Comparison of ENCODE assay signal across 14 mouse cellular contexts in genomic region chr8:78054435-78054834, GRCm38 (mm10).
A peak's percentile ranks its signal among the peaks of the same experiment; 100 is the strongest.
DNase-seq lines count a peak whose midpoint lies in the region; ATAC-seq and TF ChIP-seq lines count a peak whose summit lies in the region.
"Had no signal": no experiment of that assay in that cellular context is flagged by ENCODE, and none has a peak within 500 bp of the region (broad histone marks: within the 10 kb centered on the region; RNA-seq: fewer than 3 reads in every experiment).

No protein-coding gene starts in this region.

- H3K4me3 ChIP-seq in intestine, embryonic 14.5 days (ENCODE audit: low read depth, low read length) = no peak overlapping the region
- H3K4me3 ChIP-seq in intestine, postnatal 0 days (ENCODE audit: low read depth, low read length) = no peak overlapping the region
- H3K4me3 ChIP-seq in midbrain, embryonic 11.5 days (ENCODE audit: low read depth, low read length) = no peak overlapping the region
- no peak overlapping the region for H3K4me3 ChIP-seq in midbrain, embryonic 15.5 days
- no peak overlapping the region for H3K4me3 ChIP-seq in embryonic facial prominence, embryonic 14.5 days (ENCODE audit: low read depth, low read length)
- H3K4me3 ChIP-seq in stomach, embryonic 16.5 days (replicated peaks; ENCODE audit: low read length) = no peak overlapping the region
- H3K4me3 ChIP-seq: megakaryocyte, embryonic 14.5 days; myocyte had no signal

- no peak overlapping the region for H3K9ac ChIP-seq in intestine, embryonic 14.5 days (ENCODE audit: low read length)
- H3K9ac ChIP-seq in intestine, postnatal 0 days (ENCODE audit: low read depth, low read length) = no peak overlapping the region
- no peak overlapping the region for H3K9ac ChIP-seq in midbrain, embryonic 11.5 days (ENCODE audit: low read length)
- no peak overlapping the region for H3K9ac ChIP-seq in midbrain, embryonic 15.5 days
- no peak overlapping the region for H3K9ac ChIP-seq in embryonic facial prominence, embryonic 14.5 days (ENCODE audit: low read depth, low read length)
- H3K9ac ChIP-seq in stomach, embryonic 16.5 days (ENCODE audit: low read length) = no peak overlapping the region
- H3K9ac ChIP-seq: hindbrain, embryonic 14.5 days had no signal

- no peak overlapping the region for H3K27ac ChIP-seq in intestine, embryonic 14.5 days (ENCODE audit: low read depth)
- H3K27ac ChIP-seq in intestine, postnatal 0 days (ENCODE audit: low read depth, low read length) = no peak overlapping the region
- no peak overlapping the region for H3K27ac ChIP-seq in midbrain, embryonic 11.5 days (ENCODE audit: low read depth, low read length)
- H3K27ac ChIP-seq in midbrain, embryonic 15.5 days = no peak overlapping the region
- H3K27ac ChIP-seq in embryonic facial prominence, embryonic 14.5 days (replicated peaks; ENCODE audit: low read depth, low read length) = no peak overlapping the region
- no peak overlapping the region for H3K27ac ChIP-seq in stomach, embryonic 16.5 days (ENCODE audit: low read length)
- H3K27ac ChIP-seq: hindbrain, embryonic 14.5 days had no signal

- no peaks in the 10 kb centered on the region for H3K27me3 ChIP-seq in intestine, embryonic 14.5 days (replicated peaks; ENCODE audit: control insufficient read depth, insufficient read depth, low read length)
- H3K27me3 ChIP-seq in intestine, postnatal 0 days (replicated peaks; ENCODE audit: control insufficient read depth, insufficient read depth, low read length) = no peaks in the 10 kb centered on the region
- H3K27me3 ChIP-seq in midbrain, embryonic 11.5 days (ENCODE audit: control insufficient read depth, insufficient read depth, low read length) = no peaks in the 10 kb centered on the region
- H3K27me3 ChIP-seq in midbrain, embryonic 15.5 days (replicated peaks) = no peaks in the 10 kb centered on the region
- H3K27me3 ChIP-seq in embryonic facial prominence, embryonic 14.5 days (replicated peaks; ENCODE audit: control insufficient read depth, insufficient read depth, low read length) = no peaks in the 10 kb centered on the region
- no peaks in the 10 kb centered on the region for H3K27me3 ChIP-seq in stomach, embryonic 16.5 days (ENCODE audit: control insufficient read depth, insufficient read depth, low read length)
- H3K27me3 ChIP-seq: megakaryocyte, embryonic 14.5 days had no signal

- 0 out of 2 replicates have a peak, but pooled peaks cover 2% of the 10 kb centered on the region for H3K4me1 ChIP-seq in intestine, embryonic 14.5 days (replicated peaks; ENCODE audit: control insufficient read depth, insufficient read depth, low read length)
- H3K4me1 ChIP-seq in intestine, postnatal 0 days (replicated peaks; ENCODE audit: control insufficient read depth, insufficient read depth, low read length) = no peaks in the 10 kb centered on the region
- no peaks in the 10 kb centered on the region for H3K4me1 ChIP-seq in midbrain, embryonic 11.5 days (ENCODE audit: control insufficient read depth, insufficient read depth, low read length)
- H3K4me1 ChIP-seq in midbrain, embryonic 15.5 days = no peaks in the 10 kb centered on the region
- no peaks in the 10 kb centered on the region; the same call in 1 of the 2 replicates for H3K4me1 ChIP-seq in embryonic facial prominence, embryonic 14.5 days (ENCODE audit: control insufficient read depth, insufficient read depth, low read length)
- 0 out of 2 replicates have a peak, but pooled peaks cover 3% of the 10 kb centered on the region for H3K4me1 ChIP-seq in stomach, embryonic 16.5 days (ENCODE audit: control insufficient read depth, insufficient read depth, low read length)
- H3K4me1 ChIP-seq: megakaryocyte, embryonic 14.5 days had no signal

- ATAC-seq in intestine, embryonic 14.5 days (replicated peaks; ENCODE audit: low FRiP score, low TSS enrichment, low read depth) = 0 out of 2 replicates have a peak, but pooled peaks have one; percentile 53
- no peak for ATAC-seq in intestine, postnatal 0 days
- no peak for ATAC-seq in midbrain, embryonic 11.5 days (ENCODE audit: low FRiP score)
- ATAC-seq in midbrain, embryonic 15.5 days (replicated peaks) = no peak
- ATAC-seq in embryonic facial prominence, embryonic 14.5 days (ENCODE audit: low read depth) = peak; percentile 56
- ATAC-seq in stomach, embryonic 16.5 days (ENCODE audit: insufficient read depth, low FRiP score) = no peak
- no peak for ATAC-seq in erythroid progenitor cell, adult 5-6 weeks (replicated peaks; ENCODE audit: low FRiP score, poor library complexity, severe bottlenecking)
- ATAC-seq: Patski had no signal

- DNase-seq in intestine, embryonic 14.5 days (ENCODE audit: low spot score) = no peak
- DNase-seq in midbrain, embryonic 11.5 days (ENCODE audit: low spot score, missing footprints) = peak; percentile 66
- DNase-seq in embryonic facial prominence, embryonic 14.5 days (ENCODE audit: low spot score) = no peak
- no peak for DNase-seq in thymus, adult 18-20 months
- DNase-seq: cerebellum, adult 9-10 months had no signal

- H3K36me3 ChIP-seq in intestine, embryonic 14.5 days (ENCODE audit: control insufficient read depth, insufficient read depth, low read length) = no peaks in the 10 kb centered on the region
- H3K36me3 ChIP-seq in intestine, postnatal 0 days (ENCODE audit: control insufficient read depth, insufficient read depth) = no peaks in the 10 kb centered on the region
- H3K36me3 ChIP-seq in midbrain, embryonic 11.5 days (ENCODE audit: control insufficient read depth, insufficient read depth, low read length) = no peaks in the 10 kb centered on the region
- no peaks in the 10 kb centered on the region for H3K36me3 ChIP-seq in midbrain, embryonic 15.5 days (replicated peaks)
- no peaks in the 10 kb centered on the region for H3K36me3 ChIP-seq in embryonic facial prominence, embryonic 14.5 days (ENCODE audit: control insufficient read depth, insufficient read depth, low read length)
- H3K36me3 ChIP-seq in stomach, embryonic 16.5 days (ENCODE audit: control insufficient read depth, insufficient read depth, low read length) = no peaks in the 10 kb centered on the region

- no peak for TF ChIP-seq CTCF in intestine, postnatal 0 days (IDR thresholded peaks at IDR 0.05; ENCODE audit: low read depth)

- H3K9me3 ChIP-seq in intestine, embryonic 14.5 days (ENCODE audit: control insufficient read depth, low read length) = no peaks in the 10 kb centered on the region
- no peaks in the 10 kb centered on the region for H3K9me3 ChIP-seq in intestine, postnatal 0 days (ENCODE audit: control insufficient read depth)
- H3K9me3 ChIP-seq in midbrain, embryonic 11.5 days (ENCODE audit: control insufficient read depth, low read length) = no peaks in the 10 kb centered on the region
- H3K9me3 ChIP-seq in midbrain, embryonic 15.5 days = no peaks in the 10 kb centered on the region
- no peaks in the 10 kb centered on the region for H3K9me3 ChIP-seq in embryonic facial prominence, embryonic 14.5 days (ENCODE audit: control insufficient read depth, low read length)
- H3K9me3 ChIP-seq in stomach, embryonic 16.5 days (replicated peaks; ENCODE audit: control insufficient read depth, low read length) = no peaks in the 10 kb centered on the region

- peak overlapping the region; percentile 6; the same call in 1 of the 2 replicates for H3K4me2 ChIP-seq in intestine, embryonic 14.5 days (ENCODE audit: low read length)
- no peak overlapping the region for H3K4me2 ChIP-seq in intestine, postnatal 0 days (replicated peaks; ENCODE audit: low read depth)
- no peak overlapping the region for H3K4me2 ChIP-seq in midbrain, embryonic 11.5 days
- H3K4me2 ChIP-seq in midbrain, embryonic 15.5 days = no peak overlapping the region
- no peak overlapping the region for H3K4me2 ChIP-seq in embryonic facial prominence, embryonic 14.5 days (ENCODE audit: low read depth, low read length)
- peak overlapping the region; percentile 29; the same call in 1 of the 2 replicates for H3K4me2 ChIP-seq in stomach, embryonic 16.5 days (ENCODE audit: low read depth, low read length)
- H3K4me2 ChIP-seq: hindbrain, embryonic 14.5 days; liver, embryonic 11.5 days had no signal

- 15% methylated on average over 5 of the region's 5 CpGs for WGBS in intestine, embryonic 14.5 days
- 26% methylated on average over 4 of the region's 5 CpGs for WGBS in intestine, postnatal 0 days
- WGBS in midbrain, embryonic 11.5 days = 23% methylated on average over 5 of the region's 5 CpGs
- WGBS in midbrain, embryonic 15.5 days = 18% methylated on average over 5 of the region's 5 CpGs
- 24% methylated on average over 3 of the region's 5 CpGs for WGBS in embryonic facial prominence, embryonic 14.5 days
- 12% methylated on average over 5 of the region's 5 CpGs for WGBS in stomach, embryonic 16.5 days

Comparison
In these comparisons a context has a peak if more than half of its experiments do, and no peak if none do; other contexts are left out.
1. ATAC-seq: peak in intestine, embryonic 14.5 days (single experiment) and embryonic facial prominence, embryonic 14.5 days (single experiment); none in intestine, postnatal 0 days (single experiment), midbrain, embryonic 11.5 days (single experiment), midbrain, embryonic 15.5 days (single experiment), stomach, embryonic 16.5 days (single experiment) and erythroid progenitor cell, adult 5-6 weeks (single experiment).
2. H3K4me2 ChIP-seq: peak in intestine, embryonic 14.5 days (single experiment) and stomach, embryonic 16.5 days (single experiment); none in intestine, postnatal 0 days (single experiment), midbrain, embryonic 11.5 days (single experiment), midbrain, embryonic 15.5 days (single experiment) and embryonic facial prominence, embryonic 14.5 days (single experiment).